Mouse (Mus musculus) urinary bladder, postnatal 25 days (tissue): ENCODE measurements at regions not wholly inside any gene's neighbourhood (a gene's known extent, or its start where the extent isn't known, plus 50 kb on each side); places are given as distances from the start of the nearest gene placed in this dataset.
"Not testable (repeated sequence)": the region's sequence is repeated elsewhere in the genome, so short reads cannot be mapped to it uniquely, and the experiment has no call there.

Experiments
- DNase-seq: peaks from one replicate; pipeline ENCODE4 v3.0.0; 2022; ENCODE audit warnings: low spot score

DNA sequence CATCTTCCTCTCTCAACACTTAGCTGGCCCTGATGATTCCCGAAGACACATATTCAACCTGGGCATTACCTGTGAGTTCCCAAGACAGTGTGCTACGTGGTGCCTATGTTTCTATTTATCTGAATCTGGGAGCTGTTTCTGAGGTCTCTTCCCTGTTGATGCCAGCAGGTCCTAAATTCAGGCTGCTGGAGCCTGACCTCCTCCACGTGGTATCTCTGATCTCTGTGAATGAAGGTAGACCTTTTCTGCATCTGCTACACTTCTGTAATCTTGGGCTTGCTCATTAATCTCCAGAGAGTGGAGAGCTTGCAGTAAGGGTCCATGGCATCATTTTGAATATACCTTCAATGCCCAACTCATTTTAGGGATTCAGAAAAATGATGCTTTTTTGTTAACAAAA, 215.8 kb downstream of the Pten start:
- DNase-seq, result no peak

GRCm38 (mm10) chr19:32974778-32975240, 217.5 kb downstream of the Pten start:
- DNase-seq, result peak; percentile 47

DNA sequence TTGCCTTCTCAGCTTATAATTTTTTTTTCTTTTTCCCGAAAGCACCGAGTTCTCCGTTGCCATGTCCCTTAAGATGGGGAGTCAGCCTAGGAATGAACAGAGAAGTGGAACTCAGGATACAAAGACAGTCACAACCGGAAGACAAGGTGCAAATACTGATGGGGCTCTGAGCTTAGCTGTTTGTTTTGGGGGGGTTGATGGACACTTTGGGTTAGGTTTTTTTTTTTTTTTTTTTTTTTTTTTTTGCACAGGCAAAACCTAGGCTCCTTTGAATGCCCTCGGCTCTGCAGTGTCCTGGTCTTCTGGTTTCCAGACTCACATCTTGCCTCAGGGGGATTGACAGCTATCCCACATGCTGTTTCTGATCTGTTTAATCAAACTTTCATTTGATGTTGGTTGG, 218.0 kb downstream of the Pten start:
- DNase-seq, result no peak

DNA sequence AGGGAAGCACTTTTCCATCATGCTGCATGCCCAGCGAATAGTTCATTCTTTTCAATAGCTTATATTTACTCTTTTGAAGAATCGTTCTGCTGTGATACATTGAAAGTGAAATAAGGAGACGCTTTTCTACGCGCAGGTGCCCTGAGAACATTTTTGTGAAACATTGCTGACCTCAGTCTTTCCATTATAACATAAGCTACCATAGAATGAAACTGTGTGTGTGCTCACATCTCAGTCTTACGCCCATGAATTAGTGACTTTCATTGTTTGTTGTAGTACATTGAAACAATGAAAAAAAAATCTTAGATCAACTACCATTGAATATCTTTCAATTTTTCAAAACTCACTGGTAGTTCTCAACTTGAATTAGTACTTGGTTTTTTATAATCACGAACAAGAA, 219.2 kb downstream of the Pten start:
- no peak for DNase-seq

GRCm38 (mm10) chr19:32978037-32978745, 220.9 kb downstream of the Pten start:
- no peak for DNase-seq

- DNase-seq, result no peak
Observed at GRCm38 (mm10) chr19:32980142-32980541, 222.8 kb downstream of the Pten start.

- no peak for DNase-seq
Observed at GRCm38 (mm10) chr19:32988713-32989112, 231.4 kb downstream of the Pten start.

DNA sequence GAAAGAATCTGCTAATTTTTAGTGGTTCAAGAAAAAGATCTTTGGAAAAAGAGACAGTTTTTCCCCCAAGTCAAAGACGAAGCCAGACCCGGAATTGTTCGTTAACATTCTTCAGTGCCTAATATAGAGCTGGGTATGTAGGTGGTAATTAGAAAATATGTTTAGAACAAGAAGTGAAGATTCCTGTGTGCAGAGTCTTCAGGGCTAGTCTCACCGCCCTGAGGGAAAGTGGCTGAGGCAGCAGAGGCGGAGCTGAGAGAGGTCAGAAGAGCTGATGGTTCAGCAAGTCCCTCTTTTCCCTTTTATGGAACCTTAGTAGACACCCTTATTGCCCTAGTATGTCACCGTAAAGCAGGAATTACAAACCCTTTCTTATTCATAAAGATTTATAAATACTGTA, 232.0 kb downstream of the Pten start:
- no peak for DNase-seq

- no peak for DNase-seq
Observed at GRCm38 (mm10) chr19:32990576-32990975, 233.3 kb downstream of the Pten start.

GRCm38 (mm10) chr19:32998576-32999170, 241.4 kb downstream of the Pten start:
- DNase-seq, result no peak

- no peak for DNase-seq
Observed at GRCm38 (mm10) chr19:33007582-33007981, 250.3 kb downstream of the Pten start.

DNA sequence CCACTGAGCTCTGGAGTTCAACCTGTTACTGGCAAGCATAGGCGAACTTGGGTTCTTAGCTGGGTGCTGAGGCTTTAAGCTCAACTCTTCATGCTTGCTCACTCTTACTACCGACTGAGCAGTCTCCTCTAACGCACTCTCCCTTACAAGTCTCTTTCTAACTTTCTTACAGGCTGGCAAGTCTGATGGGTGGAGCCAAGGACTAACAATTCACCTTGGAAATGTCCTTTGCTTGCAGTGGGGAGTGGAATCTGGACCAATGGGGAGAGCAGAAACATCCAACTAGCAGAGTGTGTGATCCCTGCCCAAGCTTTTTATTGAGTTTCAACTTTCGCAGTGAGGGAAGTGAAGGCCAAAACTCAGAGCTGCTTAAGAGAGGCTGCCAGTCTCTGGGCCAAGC, 250.8 kb downstream of the Pten start:
- DNase-seq, result no peak

- no peak for DNase-seq
Observed at GRCm38 (mm10) chr19:33008794-33009193, 251.5 kb downstream of the Pten start.

- no peak for DNase-seq
Observed at GRCm38 (mm10) chr19:33010886-33011446, 253.7 kb downstream of the Pten start.

GRCm38 (mm10) chr19:33014879-33015278, 257.6 kb downstream of the Pten start:
- not testable (repeated sequence) for DNase-seq

- DNase-seq, result no peak
Observed at GRCm38 (mm10) chr19:33021161-33021560, 263.9 kb downstream of the Pten start.

GRCm38 (mm10) chr19:33022839-33023428, 265.6 kb downstream of the Pten start:
- no peak for DNase-seq

DNA sequence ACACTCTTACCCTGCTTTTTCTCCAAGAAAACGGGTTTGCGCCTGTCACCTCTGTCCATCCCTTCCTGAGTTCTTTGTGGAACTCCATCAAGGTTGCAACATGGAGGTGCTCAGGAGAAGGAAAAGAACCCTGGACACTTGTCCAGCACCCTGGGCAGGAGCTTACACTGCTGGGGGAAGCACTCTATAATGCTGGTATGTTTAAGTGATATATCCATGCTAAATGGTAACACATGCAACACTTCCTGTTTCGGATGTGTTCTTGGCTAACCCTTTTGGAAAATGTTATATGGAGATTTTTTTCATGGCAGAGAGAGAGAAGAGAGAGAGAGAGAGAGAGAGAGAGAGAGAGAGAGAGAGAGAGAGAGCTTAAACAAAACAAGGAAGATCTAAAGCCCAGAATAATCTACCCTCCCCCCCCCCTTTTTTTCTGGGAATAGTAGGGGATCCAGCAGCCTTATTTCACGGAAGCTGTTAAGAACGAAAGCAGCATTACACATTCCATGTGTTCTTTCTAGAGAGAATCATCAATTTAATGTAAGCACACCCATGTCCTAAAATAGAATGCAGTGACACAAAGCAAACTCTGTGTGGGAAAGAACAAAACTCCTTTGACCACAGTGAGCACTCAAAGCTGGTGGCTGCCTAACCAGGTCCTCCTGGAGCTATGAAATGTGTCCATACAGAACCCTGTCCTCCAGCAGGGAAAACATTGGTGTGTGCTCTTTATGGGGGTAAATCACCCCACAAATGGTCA, 272.6 kb downstream of the Pten start:
- no peak for DNase-seq

DNA sequence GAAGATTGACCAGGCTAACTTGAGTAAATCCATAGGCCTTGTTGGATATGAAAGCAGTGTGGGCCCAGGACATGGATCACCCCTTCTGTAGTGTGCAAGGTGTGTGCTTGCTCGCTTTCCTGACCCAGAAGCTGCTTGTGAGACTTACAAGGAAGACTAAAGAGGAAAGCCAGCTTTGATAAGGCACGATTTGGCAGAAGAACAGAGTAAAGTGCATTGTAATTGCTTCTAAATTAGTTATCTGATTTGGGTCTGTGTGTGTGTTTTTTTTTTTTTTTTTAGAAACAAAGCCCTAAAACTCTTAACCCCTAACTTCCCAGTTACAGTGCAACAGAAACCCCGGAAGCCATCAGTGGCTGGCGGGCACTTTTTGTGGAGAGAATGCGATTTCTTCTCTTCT, 283.2 kb downstream of the Pten start:
- no peak for DNase-seq

DNA sequence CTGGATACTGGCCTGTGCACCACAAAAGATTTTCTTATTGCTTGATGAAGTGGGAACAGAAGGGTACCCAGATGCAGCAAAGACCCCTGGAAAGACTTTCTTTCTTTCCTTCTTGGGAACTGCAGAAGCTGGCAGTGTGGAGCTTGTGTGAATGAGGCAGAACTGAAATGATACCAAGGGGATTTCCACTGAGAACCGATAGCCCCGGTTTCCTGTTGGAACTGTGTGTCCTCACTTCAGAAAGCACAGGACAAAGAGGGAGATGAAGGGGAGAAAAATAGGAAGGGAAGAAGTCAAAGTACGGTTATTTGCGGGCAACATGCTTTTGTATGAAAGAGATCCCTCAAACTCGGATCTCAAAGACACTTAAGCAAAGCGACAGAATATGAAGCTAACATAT, 283.7 kb downstream of the Pten start:
- DNase-seq, result no peak

- DNase-seq, result no peak
Observed at GRCm38 (mm10) chr19:33042760-33043159, 285.5 kb downstream of the Pten start.

DNA sequence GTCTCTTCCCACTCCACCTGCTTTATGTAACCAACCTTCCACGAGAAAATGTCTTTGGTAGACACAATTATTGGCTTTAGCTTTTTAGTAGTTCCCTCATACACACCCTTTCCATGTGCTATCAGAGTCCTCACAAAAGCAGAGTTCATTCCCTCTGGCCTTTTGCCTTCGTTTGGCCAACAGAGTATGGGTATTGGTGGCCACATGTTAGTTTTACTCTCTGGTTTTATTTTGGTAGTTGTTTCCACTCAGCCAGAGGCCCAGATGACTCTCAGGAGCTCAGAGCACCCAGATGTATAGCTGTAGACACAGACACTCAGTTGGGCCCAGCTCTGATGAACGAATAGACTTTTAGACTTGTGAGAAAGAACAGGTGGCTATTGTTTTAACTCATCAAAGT, 286.4 kb downstream of the Pten start:
- no peak for DNase-seq
